20 mouse cellular contexts compared by ENCODE assay signal in genomic region chr3:149601276-149601675, GRCm38 (mm10).
DNase-seq lines count a peak whose midpoint lies in the region; ATAC-seq lines count a peak whose summit lies in the region.
"Had no signal": no experiment of that assay in that cellular context is flagged by ENCODE, and none has a peak within 500 bp of the region (broad histone marks: within the 10 kb centered on the region; RNA-seq: fewer than 3 reads in every experiment).

No protein-coding gene starts in this region.

- no peak for ATAC-seq in erythroid progenitor cell, adult 5-6 weeks (replicated peaks; ENCODE audit: low FRiP score, poor library complexity, severe bottlenecking)
- ATAC-seq: CD4-positive, CD25-positive, alpha-beta regulatory T cell, adult 4 months; intestine, embryonic 16.5 days; liver, embryonic 12.5 days; liver, postnatal 0 days had no signal

- DNase-seq in layer of hippocampus, adult 11-12 months (ENCODE audit: low spot score) = peak; percentile 19
- DNase-seq in layer of hippocampus, postnatal 25 days (ENCODE audit: extremely low spot score in 1 of 2, low spot score in 1 of 2) = no peak
- DNase-seq in brain, adult 2 months (ENCODE audit: low read depth, low spot score) = peak; percentile 40
- peak; percentile 45 to 68 for DNase-seq in layer of hippocampus, adult 18-20 months (ENCODE audit: low spot score in 2 of 2)
- peak; percentile 13 to 62 for DNase-seq in layer of hippocampus, postnatal 14 days (ENCODE audit: low spot score in 2 of 2)
- no peak for DNase-seq in heart, adult 18-20 months
- DNase-seq: adrenal gland, postnatal 14 days; cerebellum, adult 18-20 months; cerebellum, postnatal 10 days; gastrocnemius, postnatal 14 days; heart, postnatal 36 days; kidney, adult 8-10 months; kidney, postnatal 4 days; left cerebral cortex, postnatal 4 days; liver, postnatal 0 days; lung, postnatal 14 days had no signal

Comparison
In these comparisons a context has a peak if more than half of its experiments do, and no peak if none do; other contexts are left out.
1. DNase-seq: peak in layer of hippocampus, adult 11-12 months (single experiment), brain, adult 2 months (single experiment), layer of hippocampus, adult 18-20 months (2 of 2) and layer of hippocampus, postnatal 14 days (2 of 2); none in layer of hippocampus, postnatal 25 days (0 of 2) and heart, adult 18-20 months (0 of 2).